Mouse (Mus musculus): Measurements from ENCODE around the gene Klk1b4. TPM values are rescaled to one million over a fixed set of nuclear protein-coding genes. Genes with fewer than 3 reads are reported as not detected.
A peak's percentile ranks its signal among the peaks of the same experiment; 100 is the strongest.
"Not testable (repeated sequence)": the region's sequence is repeated elsewhere in the genome, so short reads cannot be mapped to it uniquely, and the experiment has no call there.

The Klk1b4 gene
- not detected for total RNA-seq (2021)
- long read RNA-seq, experiment 1: 0 reads
- long read RNA-seq, experiment 2: 0 reads

DNA sequence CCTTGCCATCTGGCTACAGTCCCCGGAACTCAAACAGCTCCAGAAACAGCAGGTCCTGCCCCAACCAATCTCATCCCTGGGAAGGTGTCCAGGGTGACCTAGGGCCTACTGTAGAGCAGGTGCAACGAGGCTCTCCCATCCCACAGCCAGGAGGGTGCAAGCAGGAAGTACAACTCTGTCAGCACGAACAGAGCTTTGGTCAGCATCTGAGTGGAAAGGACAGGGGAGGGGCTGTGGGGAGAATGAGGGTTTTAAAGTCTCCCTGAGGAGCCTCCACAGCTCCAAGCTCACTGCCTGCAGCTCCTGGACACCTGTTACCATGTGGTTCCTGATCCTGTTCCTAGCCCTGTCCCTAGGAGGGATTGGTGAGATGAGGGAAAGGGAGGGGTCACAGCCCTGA lies at the start of gene Klk1b4:
Gene Klk1b4, plus strand, starts transcription at position 301 of the 400 bp plus-strand sequence.
- H3K4me3 ChIP-seq; H3K27ac ChIP-seq; DNase-seq; intact Hi-C loops (cut with DNase I): not testable (repeated sequence)

DNA sequence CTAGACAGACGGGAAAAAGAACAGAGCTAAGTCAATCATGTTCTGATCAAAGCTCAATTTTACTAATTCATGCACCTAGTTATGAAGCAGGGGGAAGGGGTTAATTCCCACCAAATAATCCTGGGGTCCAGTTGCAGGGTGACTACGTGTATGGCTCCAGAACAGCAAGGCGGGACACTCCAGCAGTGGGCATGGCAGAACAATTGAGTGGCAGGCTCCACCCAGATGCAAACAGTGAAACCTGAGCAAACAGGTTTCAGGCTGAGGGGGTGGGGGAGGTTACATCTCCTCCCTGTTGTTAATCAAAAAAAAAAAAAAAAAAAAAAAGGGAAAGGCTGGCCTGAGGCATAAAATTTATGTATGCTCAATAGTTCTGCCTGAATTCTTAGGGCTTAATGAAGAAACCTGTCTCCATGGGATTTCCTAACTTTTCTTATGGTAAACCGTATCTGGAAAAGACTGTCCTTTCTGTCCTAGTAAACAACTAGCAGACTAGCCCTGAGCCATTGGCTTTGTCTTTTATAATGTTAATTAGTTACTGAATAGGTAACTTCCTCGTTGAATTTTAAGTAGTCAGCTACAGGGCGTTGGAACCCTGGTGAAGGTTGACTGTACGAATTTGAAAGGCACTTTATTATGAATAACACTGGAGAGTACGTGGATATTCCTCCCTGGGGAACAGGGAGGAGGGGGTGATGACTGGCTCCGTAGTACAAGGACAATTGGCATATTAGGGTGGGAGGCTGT lies 27.8 kb upstream of the Klk1b4 start:
- intact Hi-C loops (cut with DNase I): no loop called here
- no peak overlapping the region for H3K27ac ChIP-seq
- TF ChIP-seq CTCF (IDR thresholded peaks at IDR 0.05): no peak
- no peak overlapping the region for H3K4me3 ChIP-seq
- no peak for DNase-seq

DNA sequence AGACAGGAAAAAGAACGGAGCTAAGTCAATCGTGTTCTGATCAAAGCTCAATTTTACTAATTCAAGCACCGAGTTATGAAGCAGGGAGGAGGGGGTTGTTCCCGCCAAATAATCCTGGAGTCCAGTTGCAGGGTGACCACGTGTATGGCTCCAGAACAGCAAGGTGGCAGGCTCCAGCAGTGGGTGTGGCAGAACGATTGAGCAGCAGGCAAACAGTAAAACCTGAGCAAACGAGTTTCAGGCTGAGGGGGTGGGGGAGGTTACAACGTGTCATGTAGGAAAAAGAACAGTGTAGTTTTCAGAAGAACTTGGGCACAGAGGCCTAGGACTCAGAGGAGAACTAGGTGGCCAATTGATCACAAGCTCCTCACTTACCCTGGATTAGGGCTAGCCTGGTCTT lies 20.7 kb upstream of the Klk1b4 start:
- H3K4me3 ChIP-seq; DNase-seq; intact Hi-C loops (cut with DNase I); H3K27ac ChIP-seq: not testable (repeated sequence)

DNA sequence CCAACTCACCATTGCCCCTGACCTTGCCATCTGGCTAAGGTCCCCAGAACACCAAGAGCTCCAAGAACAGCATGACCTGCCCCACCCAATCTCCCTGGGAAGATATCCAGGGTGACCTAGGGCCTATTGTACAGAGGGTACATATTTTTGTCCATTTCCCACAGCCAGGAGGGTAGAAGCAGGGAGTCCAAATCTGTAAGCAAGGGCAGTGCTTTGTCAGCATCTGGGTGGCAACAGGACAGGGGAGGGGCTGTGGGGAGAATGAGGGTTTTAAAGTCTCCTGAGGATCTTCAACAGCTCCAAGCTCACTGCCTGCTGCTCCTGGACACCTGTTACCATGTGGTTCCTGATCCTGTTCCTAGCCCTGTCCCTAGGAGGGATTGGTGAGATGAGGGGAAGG lies 19.3 kb upstream of the Klk1b4 start, which contains the start of gene Klk1b24:
Gene Klk1b24, plus strand, starts transcription at position 301 of the 400 bp plus-strand sequence.
- H3K27ac ChIP-seq; H3K4me3 ChIP-seq; intact Hi-C loops (cut with DNase I): not testable (repeated sequence)
- peak; percentile 27 for DNase-seq

DNA sequence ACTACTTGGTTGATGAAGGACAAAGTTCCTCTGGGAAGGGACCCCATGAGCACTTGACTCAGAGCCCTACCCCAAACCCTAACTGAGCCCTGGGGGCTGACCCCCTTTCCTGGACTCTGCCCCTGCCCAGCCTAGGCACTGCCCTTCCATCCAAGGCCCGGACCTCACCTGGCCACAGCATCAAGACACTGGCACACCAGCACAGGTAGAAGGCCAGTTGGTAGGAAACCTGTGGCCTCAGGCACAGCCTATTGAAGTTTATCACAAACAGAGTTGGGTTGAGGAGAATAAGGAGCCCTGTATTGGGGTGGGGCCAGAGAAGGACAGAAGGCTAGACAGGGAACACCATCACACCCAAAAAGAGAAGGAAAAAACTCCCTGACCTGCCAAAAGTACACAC lies 13.8 kb upstream of the Klk1b4 start:
- DNase-seq; intact Hi-C loops (cut with DNase I); H3K27ac ChIP-seq; H3K4me3 ChIP-seq: not testable (repeated sequence)

DNA sequence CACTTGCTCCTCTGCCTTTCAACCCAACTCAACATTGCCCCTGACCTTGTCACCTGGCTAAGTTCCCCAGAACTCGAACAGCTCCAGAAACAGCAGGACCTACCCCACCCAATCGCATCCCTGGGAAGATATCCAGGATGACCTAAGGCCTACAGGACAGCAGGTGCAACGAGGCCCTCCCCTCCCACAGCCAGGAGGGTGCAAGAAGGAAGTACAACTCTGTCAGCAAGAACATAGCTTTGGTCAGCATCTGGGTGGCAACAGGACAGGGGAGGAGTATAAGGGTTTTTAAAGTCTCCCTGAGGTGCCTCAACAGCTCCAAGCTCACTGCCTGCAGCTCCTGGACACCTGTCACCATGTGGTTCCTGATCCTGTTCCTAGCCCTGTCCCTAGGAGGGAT lies 9.3 kb upstream of the Klk1b4 start, which contains the start of gene Klk1b3:
Gene Klk1b3, plus strand, starts transcription at position 301 of the 400 bp plus-strand sequence.
- no peak for DNase-seq
- intact Hi-C loops (cut with DNase I): no loop called here
- H3K27ac ChIP-seq: no peak within 1 kb of the TSS
- TF ChIP-seq CTCF (IDR thresholded peaks at IDR 0.05): no peak
- no peak within 1 kb of the TSS for H3K4me3 ChIP-seq

DNA sequence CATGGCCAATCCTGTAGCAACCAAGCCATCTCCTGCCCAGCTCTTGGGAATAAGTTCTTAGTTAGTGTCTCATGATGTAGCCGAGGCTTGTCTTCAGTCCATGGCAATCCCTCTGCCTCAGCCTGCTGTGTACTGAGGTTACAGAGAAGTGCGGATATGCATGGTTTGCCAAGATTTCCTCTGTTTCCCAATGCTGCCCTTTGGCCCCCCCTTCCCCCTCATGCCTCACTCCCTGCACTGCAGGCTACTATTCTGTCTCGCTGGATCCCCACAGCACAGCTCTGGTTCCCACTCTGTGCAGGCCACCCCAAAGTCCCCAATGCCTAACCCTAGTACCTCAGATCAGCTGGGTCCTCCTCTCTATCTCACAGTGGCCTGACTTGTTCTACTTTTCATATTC lies 1.1 kb downstream of the Klk1b4 start:
- intact Hi-C loops (cut with DNase I): no loop called here
- no peak overlapping the region for H3K4me3 ChIP-seq
- TF ChIP-seq CTCF (IDR thresholded peaks at IDR 0.05): no peak
- DNase-seq: no peak
- H3K27ac ChIP-seq: no peak overlapping the region

DNA sequence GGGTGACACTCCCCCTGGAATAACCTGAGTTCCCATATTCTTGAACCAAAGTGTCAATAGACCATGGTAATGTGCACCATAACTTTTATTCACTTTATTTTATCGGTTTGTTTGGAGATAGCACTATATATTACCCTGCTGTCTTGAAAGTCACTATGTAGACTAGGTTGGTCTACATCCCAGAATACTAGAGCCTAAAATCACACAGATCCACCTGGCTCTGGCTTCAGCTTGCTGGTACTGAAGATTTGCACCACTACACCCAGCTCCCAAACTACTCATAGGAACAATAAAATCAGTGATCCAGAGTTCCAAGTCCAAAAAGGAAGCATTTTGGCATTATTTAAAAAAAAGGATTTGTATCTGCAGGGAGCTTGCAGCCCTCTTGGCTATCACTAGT lies 8.4 kb downstream of the Klk1b4 start, which contains the start of gene Klk1b5:
Gene Klk1b5, plus strand, starts transcription at position 301 of the 400 bp plus-strand sequence.
- DNase-seq: no peak
- no peak within 1 kb of the TSS for H3K4me3 ChIP-seq
- intact Hi-C loops (cut with DNase I): no loop called here
- H3K27ac ChIP-seq: no peak within 1 kb of the TSS
- TF ChIP-seq CTCF (IDR thresholded peaks at IDR 0.05): no peak

DNA sequence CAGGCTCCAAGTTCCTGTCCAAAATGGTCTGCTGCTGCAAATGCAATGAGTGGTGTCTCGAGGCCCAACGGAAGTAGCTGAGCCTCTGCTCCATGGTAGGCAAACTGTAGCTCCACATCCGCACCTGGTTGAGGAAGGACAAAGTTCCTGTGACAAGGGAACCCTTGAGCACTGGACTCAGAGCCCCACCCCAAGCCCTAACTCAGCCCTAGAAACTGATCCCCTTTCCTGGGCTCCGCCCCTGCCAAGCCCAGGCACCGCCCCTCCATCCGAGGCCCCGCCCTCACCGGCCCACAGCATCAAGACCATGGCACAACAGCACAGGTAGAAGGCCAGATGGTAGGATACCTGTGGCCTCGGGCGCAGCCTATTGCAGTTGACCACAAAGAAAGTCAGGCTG lies 14.4 kb downstream of the Klk1b4 start:
- intact Hi-C loops (cut with DNase I); H3K4me3 ChIP-seq; DNase-seq; H3K27ac ChIP-seq: not testable (repeated sequence)

DNA sequence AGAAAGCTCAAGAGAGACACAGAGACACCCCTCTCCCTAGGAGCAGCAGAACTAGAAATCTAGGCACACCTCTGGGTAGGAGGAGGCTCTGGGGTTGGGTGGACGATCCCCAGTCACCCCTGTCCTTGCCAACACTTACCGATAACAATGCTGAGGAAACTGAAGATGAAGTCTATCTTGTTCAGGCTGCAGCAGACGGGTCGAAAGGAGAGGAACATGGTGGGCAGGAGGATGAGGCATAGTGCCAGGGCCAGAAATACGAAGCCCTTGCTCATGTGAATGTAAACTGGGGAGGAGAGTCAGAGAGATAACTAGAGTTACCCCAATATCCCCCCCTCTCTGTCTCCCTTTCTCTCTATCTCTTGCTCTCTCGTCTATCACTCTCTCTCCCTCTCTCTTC lies 15.1 kb downstream of the Klk1b4 start:
- H3K4me3 ChIP-seq; intact Hi-C loops (cut with DNase I); H3K27ac ChIP-seq; DNase-seq: not testable (repeated sequence)

DNA sequence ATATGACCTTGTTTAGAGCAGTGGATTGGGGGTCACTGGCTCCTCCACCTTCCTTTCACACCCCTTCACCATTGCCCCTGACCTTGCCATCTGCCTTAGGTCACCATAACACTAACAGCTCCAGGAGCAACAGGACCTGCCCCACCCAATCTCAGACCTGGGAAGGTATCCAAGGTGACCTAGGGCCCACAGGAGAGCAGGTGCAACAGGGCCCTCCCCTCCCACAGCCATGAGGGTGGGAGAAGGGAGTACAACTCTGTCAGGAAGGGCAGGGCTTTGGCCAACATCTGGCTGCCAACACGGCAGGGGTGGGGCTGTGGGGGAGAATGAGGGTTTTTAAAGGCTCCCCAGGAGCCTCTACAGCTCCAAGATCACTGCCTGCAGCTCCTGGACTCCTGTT lies 17.8 kb downstream of the Klk1b4 start, which contains the start of gene Klk1:
Gene Klk1, plus strand, starts transcription at position 285 of the 400 bp plus-strand sequence.
- intact Hi-C loops (cut with DNase I): no loop called here
- H3K27ac ChIP-seq: no peak within 1 kb of the TSS
- H3K4me3 ChIP-seq: no peak within 1 kb of the TSS
- no peak for DNase-seq
- no peak for TF ChIP-seq CTCF (IDR thresholded peaks at IDR 0.05)

DNA sequence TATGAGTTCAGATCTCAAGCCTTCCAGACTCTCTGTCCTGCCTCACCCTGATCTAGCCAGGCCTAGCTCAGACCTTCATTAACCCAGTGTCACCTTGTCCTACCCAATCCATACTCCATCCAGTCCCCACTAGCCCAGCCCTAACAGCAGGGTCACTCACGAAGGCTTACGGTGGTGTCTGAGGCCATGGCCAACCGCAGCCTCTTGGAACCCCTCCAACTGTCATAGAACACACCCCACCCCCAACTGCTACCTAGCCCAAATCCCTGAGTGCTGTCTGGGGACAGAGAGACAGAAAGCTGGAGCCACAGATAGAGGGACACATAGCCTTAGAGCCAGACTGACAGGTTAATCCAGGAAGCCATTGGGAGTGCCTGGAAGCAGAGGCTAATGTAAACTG lies 28.7 kb downstream of the Klk1b4 start, which contains the start of gene Gm36864:
Gene Gm36864, plus strand, starts transcription at position 269 of the 400 bp plus-strand sequence.
- no peak for TF ChIP-seq CTCF (IDR thresholded peaks at IDR 0.05)
- Histone ChIP-seq H3K27ac (no peak within 1 kb of the TSS), H3K4me3 (no peak within 1 kb of the TSS)
- intact Hi-C loops (cut with DNase I): no loop called here
- DNase-seq: no peak

DNA sequence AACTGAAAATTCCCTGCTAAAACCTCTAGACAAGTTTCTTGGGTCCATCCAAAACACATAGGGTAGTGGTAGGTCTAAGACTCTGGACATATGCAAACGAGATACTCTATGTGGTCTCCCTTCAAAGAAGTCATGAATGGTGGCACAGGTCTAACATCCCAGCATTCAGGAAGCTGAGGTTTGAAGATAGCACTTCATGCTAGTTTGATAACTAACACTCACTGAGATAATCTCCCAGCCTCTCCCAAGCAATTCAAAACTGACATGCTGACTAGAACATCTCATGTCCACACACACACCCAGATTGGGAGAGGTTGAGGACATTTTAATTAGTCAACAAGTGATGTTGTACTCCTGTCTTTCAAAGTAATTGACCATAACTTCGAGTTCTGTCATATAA lies 32.7 kb downstream of the Klk1b4 start:
- no peak for DNase-seq
- H3K4me3 ChIP-seq: no peak overlapping the region
- intact Hi-C loops (cut with DNase I): no loop called here
- no peak for TF ChIP-seq CTCF (IDR thresholded peaks at IDR 0.05)
- H3K27ac ChIP-seq: no peak overlapping the region

DNA sequence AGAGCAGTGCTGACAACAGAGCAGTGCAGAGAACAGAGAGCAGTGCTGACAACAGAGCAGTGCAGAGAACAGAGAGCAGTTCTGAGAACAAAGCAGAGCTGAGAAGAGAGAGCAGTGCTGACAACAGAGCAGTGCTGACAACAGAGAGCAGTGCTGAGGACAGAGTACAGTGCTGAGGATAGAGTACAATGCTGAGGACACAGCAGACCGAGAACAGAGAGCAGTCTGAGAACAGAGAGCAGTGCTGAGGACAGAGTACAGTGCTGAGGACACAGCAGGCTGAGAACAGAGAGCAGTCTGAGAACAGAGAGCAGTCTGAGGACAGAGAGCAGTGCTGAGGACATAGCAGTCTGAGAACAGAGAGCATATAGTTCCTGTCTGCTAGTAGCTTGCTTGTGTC lies 33.5 kb downstream of the Klk1b4 start:
- intact Hi-C loops (cut with DNase I): no loop called here

More for the DNA sequence above, 33.5 kb downstream of the Klk1b4 start:
- Histone ChIP-seq H3K4me3 (no peak overlapping the region), H3K27ac (no peak overlapping the region)
- no peak for DNase-seq
- no peak for TF ChIP-seq CTCF (IDR thresholded peaks at IDR 0.05)

Measured in gastrocnemius, adult 2 months (tissue).